Mouse (Mus musculus) kidney, postnatal 0 days (tissue): ENCODE results near the gene Chd4. TPM values are rescaled to one million over a fixed set of nuclear protein-coding genes. Genes with fewer than 3 reads are reported as not detected.

ENCODE experiments used
- ATAC-seq: fragments of 200-750 bp; cut with Nextera tagmentation; replicated peaks from 2 replicates; pipeline ENCODE4 v1.8.0; 2017; ENCODE audit warnings: low read depth, moderate number of reproducible peaks, moderate TSS enrichment, moderate library complexity; ENCODE audit not compliant: low FRiP score
- DNase-seq: peaks from one replicate; pipeline ENCODE4 v3.0.0-alpha.2; 2016; ENCODE audit warnings: low spot score
- H3K27ac ChIP-seq: fragments of 300-500 bp; sonication (generic); 2 replicates; pipeline ENCODE4 v1.5.1; 2014; ENCODE audit warnings: mild to moderate bottlenecking
- H3K27me3 ChIP-seq: fragments of 300-500 bp; sonication (generic); 2 replicates; pipeline ENCODE4 v1.6.1; 2014; ENCODE audit warnings: low read length, mixed read lengths; ENCODE audit not compliant: insufficient read depth
- H3K36me3 ChIP-seq: fragments of 300-500 bp; sonication (generic); 2 replicates; pipeline ENCODE4 v1.6.1; 2014; ENCODE audit warnings: low read length, mixed read lengths; ENCODE audit not compliant: insufficient read depth
- H3K4me1 ChIP-seq: fragments of 300-500 bp; sonication (generic); replicated peaks from 2 replicates; pipeline ENCODE4 v1.6.1; 2014; ENCODE audit warnings: antibody characterized with exemption, low read length, mixed read lengths; ENCODE audit not compliant: insufficient read depth
- H3K4me2 ChIP-seq: fragments of 300-500 bp; sonication (generic); 2 replicates; pipeline ENCODE4 v1.6.1; 2014; ENCODE audit warnings: mild to moderate bottlenecking, low read length, moderate library complexity, mixed read lengths
- H3K4me3 ChIP-seq: fragments of 300-500 bp; sonication (generic); replicated peaks from 2 replicates; pipeline ENCODE4 v1.5.1; 2014; ENCODE audit warnings: low read depth, low read length
- H3K9ac ChIP-seq: fragments of 300-500 bp; sonication (generic); 2 replicates; pipeline ENCODE4 v1.6.1; 2014; ENCODE audit warnings: low read depth, low read length
- H3K9me3 ChIP-seq: fragments of 300-500 bp; sonication (generic); replicated peaks from 2 replicates; pipeline ENCODE4 v1.6.1; 2016; ENCODE audit warnings: low read length, inconsistent platforms, mixed read lengths
- CTCF ChIP-seq: IDR thresholded peaks from 2 replicates; pipeline ENCODE4 v1.5.1; 2016; ENCODE audit warnings: antibody characterized with exemption, low read depth, mild to moderate bottlenecking, moderate library complexity
- WGBS: fragments of 180-500 bp; shearing (Covaris S2); extraction: QIAGEN DNeasy Blood & Tissue Kit; methylation state at CpG from one replicate; pipeline ENCODE4 v1.1.7; 2014; 5-methylcytosine and 5-hydroxymethylcytosine counted together
- polyA plus RNA-seq: library from polyadenylated mRNA; unstranded; fragments of >200 nt; fragmentation: Nextera tagmentation; extraction: Ambion mirVana; gene quantifications from 2 replicates; pipeline ENCODE4 v1.2.1, GENCODE M21; 2015

Chd4 gene
- polyA plus RNA-seq, 1 experiment from 2014 or later: 64.2 TPM

- H3K9me3 ChIP-seq: no peaks in the 10 kb centered on the region
- TF ChIP-seq CTCF: peak; percentile 68
- no peak overlapping the region for H3K9ac ChIP-seq
- H3K27ac ChIP-seq: no peak overlapping the region
- peak; percentile 61 for DNase-seq
- H3K4me1 ChIP-seq: 0 out of 2 replicates have a peak, but pooled peaks cover 4% of the 10 kb centered on the region
- H3K36me3 ChIP-seq: peaks cover 7% of the 10 kb centered on the region; the same call in 1 of the 2 replicates
- H3K4me3 ChIP-seq: no peak overlapping the region
- H3K27me3 ChIP-seq: no peaks in the 10 kb centered on the region
- no peak overlapping the region for H3K4me2 ChIP-seq
- ATAC-seq: no peak
Measured at GRCm38 (mm10) chr6:125154550-125154949, 58.8 kb downstream of the Chd4 start.

- Histone ChIP-seq H3K4me3 (no peak overlapping the region), H3K4me2 (no peak overlapping the region), H3K27me3 (no peaks in the 10 kb centered on the region), H3K36me3 (peaks cover 11% of the 10 kb centered on the region; the same call in 1 of the 2 replicates), H3K9ac (no peak overlapping the region), H3K9me3 (no peaks in the 10 kb centered on the region), H3K4me1 (no peaks in the 10 kb centered on the region), H3K27ac (no peak overlapping the region)
- TF ChIP-seq CTCF: no peak
- DNase-seq (no peak), ATAC-seq (no peak)
- 80% methylated on average over 8 of the region's 8 CpGs for WGBS
Measured at GRCm38 (mm10) chr6:125155262-125155661, 59.5 kb downstream of the Chd4 start.

- Histone ChIP-seq H3K27ac (no peak overlapping the region), H3K36me3 (peaks cover 14% of the 10 kb centered on the region; the same call in 1 of the 2 replicates), H3K4me2 (no peak overlapping the region), H3K4me1 (0 out of 2 replicates have a peak, but pooled peaks cover 4% of the 10 kb centered on the region), H3K9ac (no peak overlapping the region), H3K27me3 (no peaks in the 10 kb centered on the region), H3K4me3 (no peak overlapping the region), H3K9me3 (no peaks in the 10 kb centered on the region)
- WGBS: 89% methylated on average over 3 of the region's 3 CpGs
- TF ChIP-seq CTCF: no peak
- DNase-seq (no peak), ATAC-seq (no peak)
Measured at GRCm38 (mm10) chr6:125156491-125156890, 60.7 kb downstream of the Chd4 start.

GRCm38 (mm10) chr6:125156903-125157614 lies 61.3 kb downstream of the Chd4 start:
- H3K4me2 ChIP-seq: no peak overlapping the region
- H3K9ac ChIP-seq: no peak overlapping the region
- H3K4me3 ChIP-seq: no peak overlapping the region
- WGBS: 36% methylated on average over 7 of the region's 7 CpGs
- ATAC-seq (no peak), DNase-seq (peak; percentile 44)
- peaks cover 16% of the 10 kb centered on the region; the same call in 1 of the 2 replicates for H3K36me3 ChIP-seq
- H3K27me3 ChIP-seq: no peaks in the 10 kb centered on the region
- 0 out of 2 replicates have a peak, but pooled peaks cover 4% of the 10 kb centered on the region for H3K4me1 ChIP-seq
- H3K9me3 ChIP-seq: no peaks in the 10 kb centered on the region
- no peak overlapping the region for H3K27ac ChIP-seq
- no peak for TF ChIP-seq CTCF

GRCm38 (mm10) chr6:125158944-125159492 lies 63.2 kb downstream of the Chd4 start:
- no peak for TF ChIP-seq CTCF
- Histone ChIP-seq H3K4me3 (no peak overlapping the region), H3K9ac (no peak overlapping the region), H3K36me3 (peaks cover 20% of the 10 kb centered on the region), H3K4me1 (peaks cover 8% of the 10 kb centered on the region), H3K27ac (no peak overlapping the region), H3K27me3 (no peaks in the 10 kb centered on the region), H3K9me3 (no peaks in the 10 kb centered on the region), H3K4me2 (no peak overlapping the region)
- WGBS: 75% methylated on average over 15 of the region's 15 CpGs
- ATAC-seq: no peak
- DNase-seq: no peak

- Histone ChIP-seq H3K9me3 (no peaks in the 10 kb centered on the region), H3K9ac (no peak overlapping the region), H3K4me2 (no peak overlapping the region), H3K4me3 (no peak overlapping the region), H3K27me3 (no peaks in the 10 kb centered on the region), H3K4me1 (peaks cover 13% of the 10 kb centered on the region), H3K27ac (no peak overlapping the region), H3K36me3 (peaks cover 22% of the 10 kb centered on the region)
- DNase-seq (no peak), ATAC-seq (no peak)
- no peak for TF ChIP-seq CTCF
- 80% methylated on average over 7 of the region's 7 CpGs for WGBS
Measured at GRCm38 (mm10) chr6:125159773-125160557, 64.2 kb downstream of the Chd4 start.
